In the genomic region with DNA sequence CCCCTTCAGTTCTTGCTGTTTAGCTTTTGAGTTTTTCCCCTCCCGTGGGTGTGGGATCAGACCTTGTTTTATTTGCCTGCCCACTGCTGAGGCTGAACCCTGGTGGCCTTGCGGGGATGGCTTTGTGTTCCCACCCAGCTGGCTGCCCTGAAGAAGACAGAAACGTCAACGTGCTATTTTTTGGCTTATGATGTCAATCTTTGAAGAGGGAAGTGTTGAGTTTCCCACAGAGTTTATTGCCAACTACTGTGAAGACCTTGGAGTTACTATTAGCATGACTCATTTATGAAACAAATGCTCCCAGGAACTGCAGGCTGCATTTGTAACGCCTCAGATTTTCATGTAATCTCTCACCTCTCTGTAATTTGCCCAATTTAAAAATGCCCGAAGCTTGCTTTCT, we compare ENCODE assay signal across 13 mouse cellular contexts. TPM values are rescaled to one million over a fixed set of nuclear protein-coding genes. Genes with fewer than 3 reads are reported as not detected.
DNase-seq lines count a peak whose midpoint lies in the region.
"Had no signal": no experiment of that assay in that cellular context is flagged by ENCODE, and none has a peak within 500 bp of the region (broad histone marks: within the 10 kb centered on the region; RNA-seq: fewer than 3 reads in every experiment).

No protein-coding gene starts in this region.

- intact Hi-C loops in heart, postnatal 10 days (cut with DNase I) = no loop called here

- DNase-seq in gastrocnemius, postnatal 25 days = peak; percentile 40
- no peak for DNase-seq in gastrocnemius, adult 8-10 months (ENCODE audit: low spot score in 2 of 2)
- peak; percentile 33 for DNase-seq in thymus, postnatal 0 days (ENCODE audit: low spot score)
- DNase-seq in thymus, postnatal 10 days (ENCODE audit: low spot score in 2 of 2) = no peak
- peak; percentile 39 to 40 for DNase-seq in heart, postnatal 10 days
- no peak for DNase-seq in kidney, adult 11 months
- DNase-seq in layer of hippocampus, adult 8-10 months (ENCODE audit: low spot score in 2 of 2) = no peak
- DNase-seq in MN1 (ENCODE audit: low spot score) = no peak
- DNase-seq: cerebellum, adult 11 months; forebrain, postnatal 0 days; retina, postnatal 1 day; spleen, adult 18-20 months; thymus, postnatal 4 days had no signal

RNA-seq across cellular contexts. Expression of gene Wars, which starts 42.9 kb away (rescaled TPM):
- total RNA-seq in gastrocnemius, postnatal 25 days (2021) = 10 to 100 TPM; 23.4 to 27.2 TPM
- total RNA-seq in gastrocnemius, adult 8-10 months (2022) = 10 to 100 TPM; 26.4 to 28.7 (median 28.0) TPM
- polyA plus RNA-seq in thymus, postnatal 0 days (2015; fragmentation: Nextera tagmentation; extraction: Ambion mirVana) = 59.5 and 64.1 TPM in 2 replicates
- total RNA-seq in heart, postnatal 10 days (2021) = 10 to 100 TPM; 44.2 to 45.3 TPM
- 10 to 100 TPM; 82.6 to 97.2 (median 90.6) TPM for total RNA-seq in layer of hippocampus, adult 8-10 months (2022)

RNA-seq across cellular contexts. Expression of gene Wdr25, which starts 43.4 kb away (rescaled TPM):
- total RNA-seq in gastrocnemius, postnatal 25 days (2021) = 1 to 10 TPM; 3.1 to 4.8 TPM
- total RNA-seq in gastrocnemius, adult 8-10 months (2022) = 1 to 10 TPM; 3.7 to 4.8 (median 4.6) TPM
- polyA plus RNA-seq in thymus, postnatal 0 days (2015; fragmentation: Nextera tagmentation; extraction: Ambion mirVana) = 8.1 and 9.1 TPM in 2 replicates
- 1 to 10 TPM; 4.6 to 5.5 TPM for total RNA-seq in heart, postnatal 10 days (2021)
- total RNA-seq in layer of hippocampus, adult 8-10 months (2022) = 10 to 100 TPM in 3 of 4 experiments, 1 to 10 TPM in 1; 9.9 to 15.6 (median 12.6) TPM

Comparison
In these comparisons a context has a peak if more than half of its experiments do, and no peak if none do; other contexts are left out.
1. DNase-seq: peak in gastrocnemius, postnatal 25 days (single experiment), thymus, postnatal 0 days (single experiment) and heart, postnatal 10 days (2 of 2); none in gastrocnemius, adult 8-10 months (0 of 2), thymus, postnatal 10 days (0 of 2), kidney, adult 11 months (single experiment), layer of hippocampus, adult 8-10 months (0 of 2) and MN1 (single experiment).